Mouse (Mus musculus): ENCODE data around the gene Olfr605.

DNA sequence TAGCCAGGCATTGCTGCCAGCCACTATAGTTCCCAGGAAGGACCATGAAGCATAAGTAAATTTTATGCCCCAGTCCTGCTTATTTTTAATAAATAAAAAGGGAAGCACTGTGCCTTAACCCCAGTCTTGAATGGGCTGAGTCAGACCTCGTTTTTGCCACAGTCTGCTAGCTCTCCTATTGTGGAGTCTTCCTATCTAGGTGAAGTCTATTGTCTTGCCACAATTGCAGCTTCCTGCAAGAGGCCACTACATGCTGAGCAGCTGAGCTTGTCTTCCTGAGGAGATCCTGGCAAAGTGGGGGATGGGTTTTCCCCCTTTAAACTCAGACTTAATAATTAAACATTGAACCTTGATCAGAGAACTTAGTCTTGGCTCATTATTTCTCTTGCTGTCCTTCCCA lies 46.3 kb downstream of the Olfr605 start:
- TF ChIP-seq CTCF (IDR thresholded peaks at IDR 0.05; ENCODE audit: borderline replicate concordance, insufficient read depth, low read length): no peak
- TF ChIP-seq POLR2A (IDR thresholded peaks at IDR 0.05; ENCODE audit: low read depth, low read length): no peak
